Mouse (Mus musculus) embryonic facial prominence, embryonic 12.5 days (tissue): Measurements from ENCODE around the gene Cpne5. TPM values are rescaled to one million over a fixed set of nuclear protein-coding genes. Genes with fewer than 3 reads are reported as not detected.

ENCODE experiments used
- ATAC-seq: fragments of 200-750 bp; cut with Nextera tagmentation; 2 replicates; pipeline ENCODE4 v1.8.0; 2017; ENCODE audit not compliant: insufficient number of reproducible peaks, insufficient read depth, low FRiP score, low TSS enrichment
- H3K27ac ChIP-seq: fragments of 300-500 bp; sonication (generic); 2 replicates; pipeline ENCODE4 v1.5.1; 2016; ENCODE audit warnings: mild to moderate bottlenecking
- H3K27me3 ChIP-seq: fragments of 300-500 bp; sonication (generic); 2 replicates; pipeline ENCODE4 v1.6.1; 2016; ENCODE audit warnings: mild to moderate bottlenecking, moderate library complexity
- H3K36me3 ChIP-seq: fragments of 300-500 bp; sonication (generic); 2 replicates; pipeline ENCODE4 v1.6.1; 2016; ENCODE audit warnings: mild to moderate bottlenecking
- H3K4me1 ChIP-seq: fragments of 300-500 bp; sonication (generic); 2 replicates; pipeline ENCODE4 v1.6.1; 2016
- H3K4me2 ChIP-seq: fragments of 300-500 bp; sonication (generic); replicated peaks from 2 replicates; pipeline ENCODE4 v1.6.1; 2016; ENCODE audit warnings: mild to moderate bottlenecking, moderate library complexity
- H3K4me3 ChIP-seq: fragments of 300-500 bp; sonication (generic); 2 replicates; pipeline ENCODE4 v1.5.1; 2016; ENCODE audit warnings: mild to moderate bottlenecking
- H3K9ac ChIP-seq: fragments of 300-500 bp; sonication (generic); 2 replicates; pipeline ENCODE4 v1.6.1; 2016; ENCODE audit warnings: mild to moderate bottlenecking, moderate library complexity
- H3K9me3 ChIP-seq: fragments of 300-500 bp; sonication (generic); 2 replicates; pipeline ENCODE4 v1.6.1; 2016; ENCODE audit warnings: mild to moderate bottlenecking, moderate library complexity
- WGBS: fragments of 180-500 bp; shearing (Covaris S2); methylation state at CpG from one replicate; pipeline ENCODE4 v1.1.7; 2016; 5-methylcytosine and 5-hydroxymethylcytosine counted together
- polyA plus RNA-seq: library from polyadenylated mRNA; unstranded; fragments of >200 nt; fragmentation: Nextera tagmentation; extraction: Ambion mirVana; gene quantifications from 2 replicates; pipeline ENCODE4 v1.2.1, GENCODE M21; 2016

Cpne5 gene
- polyA plus RNA-seq, 1 experiment from 2014 or later, result 11.9 TPM

DNA sequence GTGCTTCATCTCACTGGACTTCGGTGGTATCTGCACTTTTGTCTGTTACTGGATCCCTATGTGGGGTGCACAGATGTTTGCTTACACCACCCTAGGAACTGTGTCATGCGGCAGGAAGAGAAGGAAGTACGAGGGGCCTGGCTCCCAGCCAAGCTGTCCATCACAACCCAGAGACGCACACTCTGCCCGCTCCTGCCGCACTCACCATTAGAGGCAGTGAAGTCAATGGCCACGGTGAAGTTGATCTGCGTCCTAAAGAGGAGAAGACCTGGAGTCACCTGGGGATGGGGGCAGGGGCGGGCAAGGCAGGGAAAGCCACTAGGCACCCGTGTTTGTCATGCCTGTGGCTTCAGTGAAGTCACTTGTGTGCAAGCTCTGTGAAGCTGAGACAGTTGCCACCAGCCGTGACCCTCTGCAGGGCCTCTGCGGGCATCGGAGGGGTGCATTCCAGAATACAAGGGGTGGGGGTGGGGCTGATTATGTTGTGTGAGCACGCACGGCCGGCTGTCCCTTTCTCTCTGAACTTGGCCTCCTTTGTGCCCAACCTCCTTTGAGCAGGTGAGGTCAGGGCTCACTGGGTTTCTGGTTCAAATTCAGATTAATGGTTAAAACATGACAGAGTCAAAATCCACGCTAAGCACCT lies 73.4 kb downstream of the Cpne5 start:
- H3K9ac ChIP-seq, result no peak overlapping the region
- no peak for ATAC-seq
- WGBS, result 12% methylated on average over 17 of the region's 17 CpGs

DNA sequence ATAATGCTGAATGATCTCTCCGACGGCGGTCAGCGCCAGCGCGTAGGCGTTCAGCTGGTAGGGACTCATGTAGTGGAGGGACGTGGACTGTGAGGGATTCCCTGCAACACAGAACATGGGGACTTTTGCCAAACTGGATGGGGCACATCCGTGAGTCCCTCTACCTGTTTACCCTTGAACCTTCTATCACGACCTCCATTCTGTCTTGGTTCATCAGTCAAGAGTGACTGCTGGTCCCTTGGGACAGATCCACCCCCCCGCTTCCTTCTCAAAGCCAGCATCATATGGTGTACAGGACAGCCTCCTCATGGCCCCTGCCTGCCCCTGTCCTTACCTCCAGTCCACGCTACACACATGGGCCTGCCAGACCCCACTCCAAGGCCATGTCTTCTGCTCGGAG lies 75.6 kb downstream of the Cpne5 start:
- WGBS, result 93% methylated on average over 13 of the region's 13 CpGs
- Histone ChIP-seq H3K9ac (no peak overlapping the region), H3K27me3 (no peaks in the 10 kb centered on the region; the same call in 1 of the 2 replicates), H3K36me3 (no peaks in the 10 kb centered on the region), H3K4me3 (no peak overlapping the region), H3K9me3 (peaks cover 9% of the 10 kb centered on the region; the same call in 1 of the 2 replicates), H3K27ac (no peak overlapping the region), H3K4me2 (no peak overlapping the region), H3K4me1 (peaks cover 22% of the 10 kb centered on the region)
- ATAC-seq, result no peak

More for the DNA sequence above, 73.4 kb downstream of the Cpne5 start:
- H3K4me3 ChIP-seq, result no peak overlapping the region
- H3K27ac ChIP-seq, result no peak overlapping the region
- no peaks in the 10 kb centered on the region; the same call in 1 of the 2 replicates for H3K27me3 ChIP-seq
- peaks cover 9% of the 10 kb centered on the region; the same call in 1 of the 2 replicates for H3K9me3 ChIP-seq
- H3K4me1 ChIP-seq, result peaks cover 22% of the 10 kb centered on the region
- no peaks in the 10 kb centered on the region for H3K36me3 ChIP-seq
- peak overlapping the region; percentile 29 for H3K4me2 ChIP-seq

DNA sequence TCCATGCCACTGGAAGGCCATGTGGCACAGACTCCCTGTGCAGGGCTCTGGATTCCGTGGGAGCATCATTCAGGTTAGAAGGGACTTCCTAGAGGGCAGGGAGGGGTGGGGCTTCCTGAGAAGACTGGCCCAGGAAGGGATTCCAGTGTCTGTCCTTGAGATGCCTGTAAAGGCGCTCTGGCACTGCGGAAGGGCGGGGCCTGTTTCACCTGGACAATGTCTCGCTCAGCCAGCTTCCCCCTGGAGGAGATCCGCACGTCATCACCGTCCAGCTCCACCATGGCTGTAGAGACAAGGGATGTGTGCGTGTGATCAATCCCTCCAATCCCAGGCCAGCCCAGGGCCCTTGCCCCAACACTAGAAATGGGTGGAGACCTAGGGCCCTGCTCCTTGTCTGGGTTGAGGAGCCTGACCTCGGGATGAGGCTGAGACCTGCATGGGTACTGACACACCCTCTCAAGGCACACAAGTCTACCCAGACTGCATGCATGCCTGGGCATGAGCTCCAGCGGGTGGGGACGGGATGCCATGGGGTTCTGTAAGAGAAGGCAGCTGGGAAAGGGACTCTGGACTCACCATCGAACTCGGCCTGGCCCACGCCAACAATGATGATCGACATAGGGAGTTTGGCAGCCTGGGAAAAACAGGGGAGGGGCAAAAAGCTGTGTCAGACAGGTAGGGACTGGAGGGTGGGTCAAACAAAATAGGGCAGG lies 78.1 kb downstream of the Cpne5 start:
- 82% methylated on average over 16 of the region's 16 CpGs for WGBS
- Histone ChIP-seq H3K9ac (no peak overlapping the region), H3K27me3 (no peaks in the 10 kb centered on the region), H3K36me3 (no peaks in the 10 kb centered on the region), H3K4me1 (peaks cover 21% of the 10 kb centered on the region), H3K27ac (no peak overlapping the region), H3K4me2 (no peak overlapping the region), H3K4me3 (no peak overlapping the region), H3K9me3 (peaks cover 9% of the 10 kb centered on the region; the same call in 1 of the 2 replicates)
- no peak for ATAC-seq

DNA sequence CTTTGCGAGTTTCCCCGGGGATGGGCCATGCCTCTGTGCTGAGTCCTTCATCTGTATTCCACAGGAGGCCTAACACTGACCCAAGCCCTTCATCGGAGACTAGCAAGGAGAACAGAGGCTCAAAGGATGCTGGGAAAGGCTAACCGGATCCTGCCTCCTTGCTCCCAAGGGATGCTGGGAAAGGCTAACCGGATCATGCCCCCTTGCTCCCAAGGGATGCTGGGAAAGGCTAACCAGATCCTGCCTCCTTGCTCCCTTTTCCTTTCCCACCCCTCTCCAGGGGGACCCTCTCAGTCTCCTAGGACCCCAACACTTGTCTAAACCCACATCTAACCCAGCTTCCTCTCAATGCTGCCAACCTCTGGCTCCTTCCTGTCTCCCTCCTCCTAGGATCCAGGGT lies 78.6 kb downstream of the Cpne5 start:
- Histone ChIP-seq H3K4me2 (no peak overlapping the region), H3K27ac (no peak overlapping the region), H3K4me3 (no peak overlapping the region), H3K36me3 (no peaks in the 10 kb centered on the region), H3K9ac (no peak overlapping the region), H3K4me1 (peaks cover 16% of the 10 kb centered on the region), H3K9me3 (peaks cover 9% of the 10 kb centered on the region; the same call in 1 of the 2 replicates), H3K27me3 (no peaks in the 10 kb centered on the region)
- no peak for ATAC-seq
- 86% methylated on average over 5 of the region's 5 CpGs for WGBS

DNA sequence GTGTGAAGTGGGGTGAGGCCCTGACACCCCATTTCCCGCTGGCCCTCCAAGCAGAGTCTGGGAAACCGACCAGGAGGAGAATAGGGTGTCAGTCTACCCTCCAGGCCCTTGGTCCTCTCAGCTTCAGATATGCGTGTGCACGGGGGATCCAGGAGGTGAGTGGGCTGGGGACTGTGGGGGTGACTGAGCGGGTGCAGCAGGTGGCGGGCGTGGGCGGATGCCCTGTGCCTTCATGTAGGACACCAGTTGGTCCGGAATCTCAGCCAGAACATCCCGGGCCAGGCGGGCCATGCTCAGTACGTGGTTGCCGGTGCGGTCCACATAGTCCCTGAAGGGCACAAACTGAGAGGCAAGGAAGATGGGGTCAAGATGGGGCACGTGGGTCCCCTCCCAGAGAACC lies 79.1 kb downstream of the Cpne5 start:
- H3K27ac ChIP-seq, result no peak overlapping the region
- WGBS, result 91% methylated on average over 15 of the region's 15 CpGs

DNA sequence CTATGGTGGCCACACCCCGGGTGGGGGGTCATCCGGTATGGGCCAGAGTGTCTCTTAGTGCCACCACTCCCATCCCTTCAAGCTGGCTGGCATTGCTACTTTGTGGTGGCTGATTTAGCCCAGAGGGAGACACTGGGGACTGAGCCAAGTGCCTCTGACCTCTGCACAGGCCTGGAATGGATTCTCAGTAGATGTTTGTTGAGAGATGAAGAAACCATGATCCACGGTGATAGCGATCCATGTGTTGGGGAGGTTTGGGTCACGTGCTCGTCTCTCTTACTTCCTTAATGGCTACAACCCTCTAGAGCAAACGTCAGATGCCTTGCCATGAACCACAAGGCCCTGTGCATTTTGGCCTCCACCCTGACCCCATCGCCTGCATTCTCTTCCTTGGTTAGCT lies 81.1 kb downstream of the Cpne5 start:
- no peak overlapping the region for H3K4me3 ChIP-seq
- peaks cover 9% of the 10 kb centered on the region; the same call in 1 of the 2 replicates for H3K9me3 ChIP-seq
- no peak overlapping the region for H3K27ac ChIP-seq
- H3K36me3 ChIP-seq, result no peaks in the 10 kb centered on the region
- H3K27me3 ChIP-seq, result no peaks in the 10 kb centered on the region
- no peak for ATAC-seq
- peaks cover 13% of the 10 kb centered on the region; the same call in 1 of the 2 replicates for H3K4me1 ChIP-seq
- 85% methylated on average over 8 of the region's 8 CpGs for WGBS
- H3K9ac ChIP-seq, result no peak overlapping the region
- H3K4me2 ChIP-seq, result no peak overlapping the region

More for the DNA sequence above, 79.1 kb downstream of the Cpne5 start:
- H3K36me3 ChIP-seq, result no peaks in the 10 kb centered on the region
- no peak overlapping the region for H3K4me3 ChIP-seq
- peaks cover 13% of the 10 kb centered on the region; the same call in 1 of the 2 replicates for H3K4me1 ChIP-seq
- H3K27me3 ChIP-seq, result no peaks in the 10 kb centered on the region
- no peak overlapping the region for H3K4me2 ChIP-seq
- H3K9me3 ChIP-seq, result peaks cover 9% of the 10 kb centered on the region; the same call in 1 of the 2 replicates
- H3K9ac ChIP-seq, result no peak overlapping the region
- no peak for ATAC-seq

DNA sequence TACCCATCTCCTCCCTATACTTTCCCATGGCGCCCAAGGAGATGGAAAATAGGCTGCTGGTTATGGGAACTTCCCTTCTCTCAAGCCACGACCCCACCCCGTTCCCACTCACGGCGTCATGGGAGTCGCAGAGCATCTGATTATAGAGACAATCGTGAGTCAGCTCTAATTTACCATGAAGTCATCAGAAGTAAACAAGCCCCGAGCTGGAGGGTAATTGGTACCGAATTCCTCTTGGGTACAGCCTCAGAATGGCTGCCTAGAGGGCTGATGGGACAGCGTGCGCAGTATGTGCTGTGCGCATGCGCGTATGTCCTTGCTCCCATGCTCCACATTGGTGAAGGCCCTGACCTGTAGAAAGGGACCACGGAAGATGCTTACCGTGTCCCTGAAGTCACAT lies 81.6 kb downstream of the Cpne5 start:
- ATAC-seq, result no peak
- peaks cover 13% of the 10 kb centered on the region; the same call in 1 of the 2 replicates for H3K4me1 ChIP-seq
- WGBS, result 83% methylated on average over 16 of the region's 16 CpGs

DNA sequence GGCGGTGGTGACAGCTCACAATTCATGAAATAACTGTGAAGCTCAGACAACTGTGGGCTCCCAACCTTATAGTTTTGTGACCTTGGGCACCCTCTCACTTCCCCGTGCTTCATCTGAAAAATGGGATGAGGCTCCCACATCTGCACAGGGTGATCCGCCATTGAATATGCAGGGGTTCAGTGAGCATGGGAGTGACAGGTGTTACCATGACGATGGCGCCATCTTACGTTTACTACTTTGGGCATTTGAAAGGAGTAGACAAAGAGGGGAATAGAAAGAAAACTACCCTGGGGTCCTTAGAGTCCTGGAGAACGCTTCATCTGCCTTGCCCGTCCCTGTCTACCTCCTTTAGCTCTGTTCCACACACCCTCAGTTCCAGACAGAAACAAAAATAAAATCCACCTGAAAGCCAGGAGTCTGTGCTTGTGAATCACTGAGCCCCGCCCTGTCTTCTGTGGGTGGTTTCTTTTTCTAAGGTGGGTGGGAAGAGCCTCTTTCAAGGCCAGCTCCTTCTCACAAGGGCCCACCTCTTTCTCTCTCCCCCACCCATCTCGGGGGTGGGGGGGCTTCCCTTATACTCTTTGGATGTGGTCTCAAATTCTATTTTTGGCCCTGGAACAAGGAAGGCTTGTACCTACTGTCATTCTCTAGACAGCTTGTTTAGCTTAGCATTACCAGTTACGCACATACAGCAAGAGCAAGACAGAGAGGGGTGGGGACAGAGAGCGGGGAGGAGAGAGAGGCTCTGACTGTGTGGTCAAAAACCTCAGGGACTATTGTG lies 82.4 kb downstream of the Cpne5 start:
- H3K4me2 ChIP-seq, result no peak overlapping the region
- no peak overlapping the region for H3K4me3 ChIP-seq
- H3K4me1 ChIP-seq, result peaks cover 13% of the 10 kb centered on the region; the same call in 1 of the 2 replicates
- ATAC-seq, result no peak
- H3K9me3 ChIP-seq, result no peaks in the 10 kb centered on the region
- H3K36me3 ChIP-seq, result no peaks in the 10 kb centered on the region
- 0 out of 2 replicates have a peak overlapping the region, but pooled peaks have one; percentile 36 for H3K27ac ChIP-seq
- no peaks in the 10 kb centered on the region for H3K27me3 ChIP-seq
- WGBS, result 68% methylated on average over 12 of the region's 12 CpGs
- H3K9ac ChIP-seq, result no peak overlapping the region

More for the DNA sequence above, 81.6 kb downstream of the Cpne5 start:
- no peak overlapping the region for H3K9ac ChIP-seq
- H3K9me3 ChIP-seq, result peaks cover 4% of the 10 kb centered on the region; the same call in 1 of the 2 replicates
- H3K4me2 ChIP-seq, result no peak overlapping the region
- no peak overlapping the region for H3K4me3 ChIP-seq
- H3K27ac ChIP-seq, result 0 out of 2 replicates have a peak overlapping the region, but pooled peaks have one; percentile 36
- H3K27me3 ChIP-seq, result no peaks in the 10 kb centered on the region
- H3K36me3 ChIP-seq, result no peaks in the 10 kb centered on the region

DNA sequence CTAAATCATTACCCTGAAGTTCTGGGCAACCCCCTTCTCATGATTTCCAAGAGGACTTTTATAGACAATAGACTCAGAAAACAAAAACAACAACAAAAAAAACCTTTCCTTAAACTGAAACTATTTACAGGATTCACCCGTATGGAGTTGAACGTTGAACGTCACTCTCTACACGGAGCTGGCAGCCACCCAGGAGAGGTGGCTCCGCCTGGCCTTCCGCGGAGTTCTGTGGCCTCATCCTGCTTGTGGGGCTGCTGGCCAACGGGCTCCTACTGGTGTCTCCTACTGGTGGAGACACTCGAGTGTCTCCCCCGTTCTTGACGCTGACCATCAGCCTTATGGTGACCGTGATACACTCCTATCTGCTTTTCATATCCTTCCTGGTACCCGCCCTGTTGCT lies 83.7 kb downstream of the Cpne5 start:
- Histone ChIP-seq H3K27ac (no peak overlapping the region), H3K4me2 (no peak overlapping the region), H3K9ac (no peak overlapping the region), H3K36me3 (no peaks in the 10 kb centered on the region), H3K4me3 (no peak overlapping the region), H3K27me3 (0 out of 2 replicates have a peak, but pooled peaks cover 3% of the 10 kb centered on the region), H3K4me1 (peaks cover 13% of the 10 kb centered on the region; the same call in 1 of the 2 replicates), H3K9me3 (no peaks in the 10 kb centered on the region)
- WGBS, result 89% methylated on average over 13 of the region's 13 CpGs
- ATAC-seq, result no peak

DNA sequence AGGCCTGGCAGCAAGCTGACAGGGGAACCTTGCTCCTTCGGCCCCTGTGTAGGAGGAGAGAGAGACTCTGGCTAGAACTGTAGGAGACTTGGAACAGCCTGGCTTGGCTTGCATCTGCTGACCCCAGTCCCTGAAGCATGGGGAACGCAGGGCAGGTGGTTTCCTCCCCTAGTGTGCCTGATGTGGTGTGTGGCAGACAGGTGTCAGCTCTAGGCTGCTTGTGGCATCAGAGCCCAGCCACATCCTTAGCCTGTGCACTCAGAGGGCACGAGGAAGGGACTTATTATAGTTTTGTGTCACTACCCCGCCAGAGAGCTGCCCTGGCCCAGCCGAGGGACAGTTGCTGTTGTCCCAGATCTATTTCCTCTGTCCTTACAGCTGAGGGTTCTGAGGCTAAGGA lies 85.4 kb downstream of the Cpne5 start:
- WGBS, result 63% methylated on average over 5 of the region's 5 CpGs

DNA sequence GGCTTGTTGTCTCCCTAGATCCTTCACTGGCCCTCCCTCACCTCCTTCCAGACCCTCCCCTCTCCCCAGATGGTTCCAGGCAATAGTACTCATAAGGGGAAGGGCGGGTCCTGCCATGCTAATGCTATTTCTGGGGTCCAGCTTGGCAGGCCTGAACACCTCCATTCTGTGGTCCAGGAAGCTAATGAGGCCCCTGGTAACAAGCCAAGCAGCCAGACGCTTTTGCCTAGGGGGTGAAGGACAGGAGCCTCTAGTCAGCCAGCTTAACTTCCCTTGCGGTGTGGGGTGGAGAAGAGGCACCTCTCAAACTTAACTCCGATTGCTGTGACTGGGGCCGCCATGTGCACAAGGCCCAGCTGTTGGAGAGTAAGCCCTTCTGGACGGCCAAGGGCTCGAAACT lies 88.2 kb downstream of the Cpne5 start:
- WGBS, result 68% methylated on average over 7 of the region's 7 CpGs
- no peak overlapping the region for H3K9ac ChIP-seq
- H3K27ac ChIP-seq, result no peak overlapping the region
- H3K9me3 ChIP-seq, result peaks cover 9% of the 10 kb centered on the region; the same call in 1 of the 2 replicates
- H3K27me3 ChIP-seq, result peaks cover 3% of the 10 kb centered on the region; the same call in 1 of the 2 replicates
- H3K4me3 ChIP-seq, result no peak overlapping the region
- H3K4me1 ChIP-seq, result no peaks in the 10 kb centered on the region
- no peaks in the 10 kb centered on the region for H3K36me3 ChIP-seq
- no peak for ATAC-seq
- H3K4me2 ChIP-seq, result no peak overlapping the region

More for the DNA sequence above, 85.4 kb downstream of the Cpne5 start:
- H3K27me3 ChIP-seq, result 0 out of 2 replicates have a peak, but pooled peaks cover 3% of the 10 kb centered on the region
- no peaks in the 10 kb centered on the region for H3K36me3 ChIP-seq
- no peaks in the 10 kb centered on the region for H3K9me3 ChIP-seq
- no peak for ATAC-seq
- H3K4me3 ChIP-seq, result no peak overlapping the region
- H3K27ac ChIP-seq, result no peak overlapping the region
- peaks cover 13% of the 10 kb centered on the region; the same call in 1 of the 2 replicates for H3K4me1 ChIP-seq
- no peak overlapping the region for H3K4me2 ChIP-seq
- no peak overlapping the region for H3K9ac ChIP-seq
